Mouse (Mus musculus): ENCODE data around the gene Cdca7l.
"Not testable (repeated sequence)": the region's sequence is repeated elsewhere in the genome, so short reads cannot be mapped to it uniquely, and the experiment has no call there.

Cdca7l gene

GRCm38 (mm10) chr12:117867708-117868564, 63.8 kb downstream of the Cdca7l start:
- no peak for DNase-seq

DNA sequence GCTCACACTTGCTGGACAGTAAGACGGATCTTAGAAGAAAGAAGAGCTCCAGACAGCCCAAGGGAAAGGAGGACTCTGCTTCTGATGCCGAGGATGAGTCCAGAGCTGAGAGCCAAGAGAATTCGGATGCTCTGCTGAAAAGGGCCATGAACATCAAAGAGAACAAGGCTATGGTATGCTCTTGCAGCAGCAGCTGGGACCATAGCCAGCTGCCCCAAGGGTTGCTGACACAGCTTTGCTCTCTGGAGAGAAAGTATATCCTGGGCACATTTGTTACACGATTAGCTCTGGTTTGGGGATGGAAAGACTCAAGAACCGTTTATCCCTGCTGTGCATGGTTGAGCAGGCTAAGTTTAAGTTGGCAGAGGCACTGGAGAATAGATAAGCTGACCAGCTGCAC, 68.2 kb downstream of the Cdca7l start:
- no peak for DNase-seq

DNA sequence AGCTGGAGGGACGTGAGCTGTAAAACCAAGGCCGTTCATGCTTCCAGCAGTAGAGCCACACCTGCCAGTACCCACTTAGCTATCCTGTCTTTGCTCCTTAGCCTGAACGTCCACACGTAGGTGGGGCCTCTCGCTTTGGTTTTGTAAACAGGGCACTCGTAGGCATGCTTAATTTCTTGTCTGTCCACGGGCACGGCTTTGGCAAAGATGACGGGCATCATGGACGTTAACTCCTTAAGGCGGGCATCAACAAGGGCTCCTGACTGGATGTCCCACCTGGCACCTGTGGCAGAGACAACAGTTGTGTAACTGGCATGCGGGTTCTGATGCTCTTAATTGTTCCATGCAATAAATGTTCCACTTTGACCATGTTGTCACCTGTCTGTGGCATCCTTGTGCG, 74.3 kb downstream of the Cdca7l start:
- DNase-seq = no peak

DNA sequence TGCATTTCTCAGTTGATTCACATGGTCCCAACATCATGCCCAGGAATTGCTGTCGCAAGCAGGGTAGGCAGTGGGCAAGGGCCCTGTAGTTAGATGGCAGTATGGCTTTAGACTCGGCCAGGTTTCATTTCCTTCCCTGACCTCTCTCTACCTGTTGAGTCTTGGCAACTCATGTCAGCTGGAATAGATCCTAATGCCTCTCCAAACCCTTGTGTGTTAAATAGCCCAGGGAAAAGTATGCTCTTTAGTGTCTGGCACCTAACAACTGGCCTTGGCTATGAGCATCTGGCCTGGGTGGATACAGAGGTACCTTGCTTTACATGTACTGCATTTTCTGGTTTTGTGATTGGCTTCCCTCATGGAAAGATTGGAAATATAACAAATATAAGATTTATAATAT, 80.5 kb downstream of the Cdca7l start:
- peak; percentile 12 to 20 for DNase-seq

DNA sequence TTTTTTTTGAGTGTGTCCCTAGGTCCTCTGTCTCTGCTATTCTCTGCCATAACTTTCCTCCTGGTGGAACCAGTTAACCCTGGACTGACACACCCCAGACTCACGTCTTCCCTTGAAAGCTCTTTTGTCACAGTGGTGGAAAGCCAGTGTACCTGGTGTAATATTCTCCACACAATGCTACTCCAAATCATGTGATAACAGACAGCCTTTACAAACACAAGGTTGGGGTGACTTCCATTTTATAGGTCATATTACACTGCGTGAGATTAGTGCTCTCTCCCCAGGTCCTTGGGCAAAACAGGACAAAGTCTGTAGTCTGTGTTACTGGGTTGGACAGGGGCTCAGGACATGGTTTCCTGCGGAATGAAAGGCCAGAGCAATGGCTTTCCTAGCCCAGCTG, 83.3 kb downstream of the Cdca7l start:
- DNase-seq = no peak

- DNase-seq = not testable (repeated sequence)
Measured at GRCm38 (mm10) chr12:117900798-117901197, 96.7 kb downstream of the Cdca7l start.

DNA sequence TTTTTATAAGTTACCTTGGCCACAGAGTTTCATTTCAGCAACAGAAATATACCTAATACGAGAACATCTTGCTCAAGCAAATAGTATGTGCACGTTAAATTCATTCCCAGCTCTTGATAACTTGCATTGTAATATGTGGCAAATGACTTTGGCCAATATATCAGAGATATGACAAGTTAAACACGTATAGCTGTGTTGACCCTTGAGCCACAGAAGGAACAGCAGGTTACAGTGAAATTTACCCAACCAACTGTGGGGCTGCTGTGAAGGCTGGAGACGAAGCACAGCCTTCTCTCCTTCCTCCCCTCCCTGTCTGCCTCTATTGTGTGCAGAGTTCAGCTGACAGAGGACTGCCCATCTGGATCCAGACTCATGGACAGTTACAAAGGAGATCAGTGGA, 97.3 kb downstream of the Cdca7l start:
- DNase-seq = not testable (repeated sequence)

GRCm38 (mm10) chr12:117903671-117904070, 99.6 kb downstream of the Cdca7l start:
- DNase-seq = no peak

- not testable (repeated sequence) for DNase-seq
Measured at GRCm38 (mm10) chr12:117905232-117905840, 101.2 kb downstream of the Cdca7l start.

DNA sequence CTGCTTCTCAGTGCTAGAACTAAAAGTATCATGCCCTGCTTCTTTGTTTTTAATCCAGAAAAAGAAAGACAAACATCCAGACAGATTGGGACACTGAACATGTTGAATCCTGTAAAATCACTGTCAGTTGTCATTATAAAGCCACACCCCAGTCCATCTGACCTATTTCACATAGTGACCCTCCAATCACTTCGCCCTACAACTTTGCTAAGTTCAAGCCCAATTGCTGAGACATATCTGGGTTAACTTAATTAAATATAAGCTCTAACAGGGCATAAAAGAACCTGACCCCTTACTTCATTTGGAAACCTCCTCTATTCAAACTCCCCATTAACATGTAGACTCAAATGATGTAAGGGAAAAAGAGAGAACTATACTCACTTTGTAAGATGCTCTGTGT, 107.3 kb downstream of the Cdca7l start:
- no peak for DNase-seq

DNA sequence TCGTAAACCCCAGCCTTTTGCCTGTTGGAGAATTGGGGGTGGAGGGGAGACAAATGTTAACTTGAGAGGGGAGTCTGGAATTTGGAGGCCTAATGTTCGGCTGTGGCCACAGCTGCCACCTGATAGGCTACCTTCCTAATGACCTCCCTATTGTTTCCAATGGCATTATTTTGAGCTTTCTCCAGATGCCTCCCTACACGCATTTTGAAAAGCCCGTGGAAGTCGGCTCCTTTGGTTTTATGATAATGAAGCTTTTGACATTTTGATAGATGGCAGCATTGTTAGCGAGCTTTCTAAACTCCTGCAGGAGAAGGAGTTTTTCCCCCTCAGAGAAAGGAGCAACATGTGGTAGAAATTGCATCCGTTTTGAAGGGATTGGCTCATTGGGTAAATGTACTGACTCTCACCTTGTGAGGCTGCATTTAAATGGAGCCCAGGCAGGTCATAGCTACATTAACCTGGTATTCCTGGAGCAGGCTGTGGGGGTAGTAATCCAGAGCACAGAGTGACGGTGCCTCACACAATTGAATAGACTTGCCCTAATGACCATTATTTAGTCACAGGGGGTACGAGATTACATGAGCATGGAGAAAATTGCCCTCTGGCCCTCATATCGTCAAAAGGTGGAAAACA, 110.6 kb downstream of the Cdca7l start:
- DNase-seq = peak in 1 of 2 experiments; percentile 25

DNA sequence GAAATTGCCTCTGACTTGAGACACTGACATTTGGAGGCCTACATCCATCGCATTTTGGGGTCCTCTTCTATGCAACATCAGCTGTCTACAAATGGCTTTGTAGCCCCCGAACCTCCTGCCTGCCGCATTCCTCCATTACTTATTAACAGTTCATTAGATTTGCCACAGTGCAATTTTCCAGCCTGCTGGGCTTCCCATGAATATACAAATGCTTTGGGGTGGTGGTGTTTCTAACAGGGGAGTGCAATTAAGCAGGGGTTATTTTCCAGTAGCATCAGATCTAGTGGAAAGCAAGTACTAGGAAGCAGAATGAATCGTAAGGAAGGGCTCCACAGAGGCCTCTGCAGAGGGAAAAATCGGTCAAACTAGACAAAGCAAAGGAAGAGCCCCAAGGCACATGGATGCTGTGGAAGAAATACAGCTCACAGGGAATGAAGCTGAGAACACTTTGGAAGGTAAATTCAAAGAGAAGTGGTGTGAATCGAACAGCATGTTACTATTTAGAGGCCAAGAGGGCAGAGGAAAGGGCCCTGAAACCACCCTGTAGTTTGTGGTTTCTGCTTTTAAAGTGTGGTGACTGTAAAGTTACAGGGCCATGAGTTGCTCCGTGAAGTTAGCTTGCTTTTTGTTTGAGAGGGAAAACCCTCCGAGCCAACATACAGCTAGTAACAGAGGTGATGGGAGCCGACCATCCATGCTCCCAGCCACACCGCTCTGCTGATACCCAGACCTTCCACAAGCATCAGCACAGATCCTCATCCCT, 111.9 kb downstream of the Cdca7l start:
- peak in 1 of 2 experiments; percentile 30 for DNase-seq
